Mouse (Mus musculus): ENCODE measurements at regions not wholly inside any gene's neighbourhood (a gene's known extent, or its start where the extent isn't known, plus 50 kb on each side); places are given as distances from the start of the nearest gene placed in this dataset.

GRCm38 (mm10) chr2:75461421-75461991 lies 197.6 kb upstream of the Hnrnpa3 start:
- Histone ChIP-seq H3K4me1 (ENCODE audit: control insufficient read depth in 1 of 2, insufficient read depth in 2 of 2) (peaks cover 4 to 30% of the 10 kb centered on the region in 2 experiments), H3K4me2 (ENCODE audit: insufficient read depth, low read depth, poor library complexity, severe bottlenecking) (no peak overlapping the region), H3K9me3 (replicated peaks; ENCODE audit: low read length) (no peaks in the 10 kb centered on the region), H3K27ac (ENCODE audit: insufficient read depth, low read depth) (no peak overlapping the region), H3K4me3 (replicated peaks in 1 of 3; ENCODE audit: low read depth in 2 of 3, low read length in 2 of 3, poor library complexity in 1 of 3) (no peak overlapping the region), H3K36me3 (replicated peaks in 1 of 2; ENCODE audit: control insufficient read depth in 1 of 2, insufficient read depth in 1 of 2, low read length in 1 of 2) (no peaks in the 10 kb centered on the region), H3K9ac (ENCODE audit: insufficient read depth, low read depth) (no peak overlapping the region), H3K27me3 (replicated peaks) (no peaks in the 10 kb centered on the region), H3K79me2 (replicated peaks; ENCODE audit: control insufficient read depth, extremely low read depth, insufficient read depth, poor library complexity, severe bottlenecking) (no peaks in the 10 kb centered on the region)
- in situ Hi-C loops (cut with MboI; ENCODE audit: low pct_ligation_motif_present, low pct_unique_long_range_greater_than_20kb, low sequenced_read_pairs) (loop anchor here (25.0 kb wide), 1 partner anchor 126 kb away; no protein-coding TSS in a partner anchor), dilution Hi-C loops (cut with MboI; ENCODE audit: extremely low pct_ligation_motif_present, extremely low pct_unique_long_range_greater_than_20kb, low sequenced_read_pairs) (no loop called here)
- TF ChIP-seq JUN (IDR thresholded peaks at IDR 0.05; ENCODE audit: insufficient read depth, low read depth, low read length), result no peak
- TF ChIP-seq POLR2AphosphoS2 (IDR thresholded peaks at IDR 0.05; ENCODE audit: low read depth, low read length), result no peak
- no peak for TF ChIP-seq POLR2A (IDR thresholded peaks at IDR 0.05; ENCODE audit: low read depth, low read length)
- TF ChIP-seq MYC (IDR thresholded peaks at IDR 0.05; ENCODE audit: low read depth, low read length), result no peak
- TF ChIP-seq ETS1 (conservative IDR thresholded peaks at IDR 0.05; ENCODE audit: low read depth, low read length), result no peak
- no peak for TF ChIP-seq SMC3 (IDR thresholded peaks at IDR 0.05; ENCODE audit: low read depth, low read length)
- TF ChIP-seq ZC3H11A (IDR thresholded peaks at IDR 0.05; ENCODE audit: low read depth, low read length), result no peak
- no peak for TF ChIP-seq PAX5 (IDR thresholded peaks at IDR 0.05; ENCODE audit: low read length)
- no peak for TF ChIP-seq ZMIZ1 (IDR thresholded peaks at IDR 0.05; ENCODE audit: low read depth, low read length)
- no peak for TF ChIP-seq GABPA (IDR thresholded peaks at IDR 0.05; ENCODE audit: insufficient replicate concordance, low read depth, low read length)
- no peak for TF ChIP-seq MAX (IDR thresholded peaks at IDR 0.05; ENCODE audit: low read length)
- TF ChIP-seq NELFE (IDR thresholded peaks at IDR 0.05; ENCODE audit: low read depth, low read length), result no peak
- TF ChIP-seq HCFC1 (IDR thresholded peaks at IDR 0.05; ENCODE audit: low read depth, low read length), result no peak
- no peak for TF ChIP-seq JUND (conservative IDR thresholded peaks at IDR 0.05; ENCODE audit: low read depth, low read length)
- TF ChIP-seq TCF12 (IDR thresholded peaks at IDR 0.05; ENCODE audit: low read depth, low read length), result no peak
- TF ChIP-seq E2F4 (IDR thresholded peaks at IDR 0.05; ENCODE audit: insufficient replicate concordance, low read depth, low read length), result no peak
- no peak for DNase-seq (ENCODE audit: extremely low read depth)

GRCm38 (mm10) chr2:75462030-75462671 lies 196.9 kb upstream of the Hnrnpa3 start:
- dilution Hi-C loops (cut with MboI; ENCODE audit: extremely low pct_ligation_motif_present, extremely low pct_unique_long_range_greater_than_20kb, low sequenced_read_pairs), result no loop called here
- no peaks in the 10 kb centered on the region for H3K9me3 ChIP-seq (replicated peaks; ENCODE audit: low read length)
- no peak for TF ChIP-seq SMC3 (IDR thresholded peaks at IDR 0.05; ENCODE audit: low read depth, low read length)
- no peak for TF ChIP-seq CHD2 (IDR thresholded peaks at IDR 0.05; ENCODE audit: low read length)
- TF ChIP-seq SIN3A (IDR thresholded peaks at IDR 0.05; ENCODE audit: low read length), result no peak
- no peak for TF ChIP-seq MAX (IDR thresholded peaks at IDR 0.05; ENCODE audit: low read length)
- TF ChIP-seq JUND (conservative IDR thresholded peaks at IDR 0.05; ENCODE audit: low read depth, low read length), result no peak
- TF ChIP-seq CHD1 (IDR thresholded peaks at IDR 0.05; ENCODE audit: low read depth, low read length), result no peak
- no peak for TF ChIP-seq POLR2A (IDR thresholded peaks at IDR 0.05; ENCODE audit: low read depth, low read length)
- TF ChIP-seq MYC (IDR thresholded peaks at IDR 0.05; ENCODE audit: low read depth, low read length), result no peak
- TF ChIP-seq ELF1 (IDR thresholded peaks at IDR 0.05; ENCODE audit: low read depth, low read length), result no peak
- TF ChIP-seq POLR2AphosphoS2 (IDR thresholded peaks at IDR 0.05; ENCODE audit: low read depth, low read length), result no peak
- no peak for TF ChIP-seq IRF4 (IDR thresholded peaks at IDR 0.05; ENCODE audit: low read depth, low read length)
- no peak for TF ChIP-seq E2F4 (IDR thresholded peaks at IDR 0.05; ENCODE audit: insufficient replicate concordance, low read depth, low read length)
- no peak for TF ChIP-seq ZMIZ1 (IDR thresholded peaks at IDR 0.05; ENCODE audit: low read depth, low read length)
- TF ChIP-seq ZC3H11A (IDR thresholded peaks at IDR 0.05; ENCODE audit: low read depth, low read length), result no peak
- TF ChIP-seq PAX5 (IDR thresholded peaks at IDR 0.05; ENCODE audit: low read length), result no peak
- TF ChIP-seq EP300 (IDR thresholded peaks at IDR 0.05; ENCODE audit: low read length), result no peak
- TF ChIP-seq MAFK (IDR thresholded peaks at IDR 0.05; ENCODE audit: insufficient replicate concordance, low read length), result no peak
- TF ChIP-seq BHLHE40 (IDR thresholded peaks at IDR 0.05; ENCODE audit: low read depth, low read length), result no peak
- no peak for TF ChIP-seq HCFC1 (IDR thresholded peaks at IDR 0.05; ENCODE audit: low read depth, low read length)
- H3K9ac ChIP-seq (ENCODE audit: insufficient read depth, low read depth), result no peak overlapping the region
- in situ Hi-C loops (cut with MboI; ENCODE audit: low pct_ligation_motif_present, low pct_unique_long_range_greater_than_20kb, low sequenced_read_pairs), result loop anchor here (25.0 kb wide), 1 partner anchor 125 kb away; no protein-coding TSS in a partner anchor
- no peak for DNase-seq (ENCODE audit: extremely low read depth)
- H3K27ac ChIP-seq (ENCODE audit: insufficient read depth, low read depth), result no peak overlapping the region
- no peak overlapping the region for H3K4me3 ChIP-seq (replicated peaks in 1 of 3; ENCODE audit: low read depth in 2 of 3, low read length in 2 of 3, poor library complexity in 1 of 3)
- no peaks in the 10 kb centered on the region for H3K79me2 ChIP-seq (replicated peaks; ENCODE audit: control insufficient read depth, extremely low read depth, insufficient read depth, poor library complexity, severe bottlenecking)
- peaks cover 4 to 30% of the 10 kb centered on the region in 2 experiments for H3K4me1 ChIP-seq (ENCODE audit: control insufficient read depth in 1 of 2, insufficient read depth in 2 of 2)
- H3K4me2 ChIP-seq (ENCODE audit: insufficient read depth, low read depth, poor library complexity, severe bottlenecking), result no peak overlapping the region
- H3K36me3 ChIP-seq (replicated peaks in 1 of 2; ENCODE audit: control insufficient read depth in 1 of 2, insufficient read depth in 1 of 2, low read length in 1 of 2), result no peaks in the 10 kb centered on the region
- no peaks in the 10 kb centered on the region for H3K27me3 ChIP-seq (replicated peaks)
